Mouse (Mus musculus): ENCODE measurements around the gene Tnfsf13.

Tnfsf13 gene

DNA sequence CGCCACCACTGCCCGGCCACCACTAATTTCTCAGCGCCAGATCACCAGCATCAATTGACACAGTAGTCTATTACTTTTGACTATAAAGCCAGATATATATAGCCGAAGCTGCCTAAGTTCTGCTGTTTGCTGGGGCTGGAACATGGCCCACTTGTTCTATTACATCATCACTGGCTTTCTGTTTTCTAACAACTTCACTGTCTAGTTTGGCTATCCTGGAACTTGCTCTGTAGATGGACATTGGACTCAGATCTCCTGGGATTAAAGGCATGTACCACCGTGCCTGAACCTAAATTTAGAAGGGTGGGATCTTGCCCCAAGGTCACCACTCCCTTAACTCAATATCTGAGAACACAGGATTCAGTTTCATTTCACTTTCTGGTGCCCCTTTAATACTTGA lies 39.7 kb downstream of the Tnfsf13 start:
- no peak for DNase-seq

DNA sequence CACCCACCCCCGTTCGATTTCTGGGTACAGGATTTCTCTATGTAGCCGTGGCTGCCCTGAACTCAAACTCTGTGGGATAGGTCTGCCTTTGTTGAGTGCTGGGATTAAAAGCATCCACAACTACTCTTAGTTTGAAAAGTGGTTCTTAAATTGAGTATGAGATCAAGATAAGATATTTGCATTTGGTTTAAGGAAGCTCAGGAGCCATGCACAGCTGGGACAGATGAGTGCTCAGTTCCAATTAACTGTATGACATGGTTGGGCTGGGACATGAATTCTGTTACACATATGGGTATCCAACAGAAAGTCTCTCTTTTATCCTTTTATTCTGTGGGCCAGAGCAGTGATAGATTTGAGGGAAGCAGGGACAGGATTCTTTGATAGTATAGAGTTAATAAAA lies 50.1 kb downstream of the Tnfsf13 start:
- no peak for DNase-seq

DNA sequence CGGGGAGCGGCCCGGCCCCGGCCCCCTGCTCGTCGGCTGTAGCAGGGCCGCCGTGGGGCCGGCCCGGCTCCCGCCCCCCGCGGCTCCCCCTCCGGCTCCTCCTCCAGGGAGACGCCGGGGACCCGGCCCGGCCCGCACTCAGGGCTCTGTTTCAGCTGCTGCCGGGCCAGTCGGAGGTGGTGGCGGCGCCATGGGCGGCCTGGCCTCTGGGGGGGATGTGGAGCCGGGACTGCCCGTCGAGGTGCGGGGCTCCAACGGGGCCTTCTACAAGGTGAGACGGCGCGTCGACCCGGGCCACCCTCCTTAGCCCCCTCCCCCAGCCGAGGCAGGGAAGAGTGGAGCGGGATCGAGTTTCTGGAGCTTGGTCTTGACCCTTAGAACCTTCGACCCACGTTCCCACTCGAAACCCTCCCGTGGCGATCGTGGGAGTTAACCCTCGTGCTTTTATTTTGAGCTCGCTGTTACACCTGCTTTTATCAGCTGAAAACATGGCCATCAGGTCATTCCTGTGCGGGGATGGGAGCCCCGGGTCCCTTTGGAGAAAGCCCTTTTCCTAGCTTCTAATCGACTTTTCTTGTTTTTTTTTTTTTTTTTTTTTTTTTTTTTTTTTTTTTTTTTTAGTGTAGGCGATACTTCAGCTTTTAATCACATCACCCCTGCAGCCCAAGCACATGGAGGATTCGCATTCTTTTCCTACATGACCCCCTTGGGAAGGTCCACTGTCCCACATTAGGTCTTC lies 52.3 kb downstream of the Tnfsf13 start:
- no peak for DNase-seq
